Mouse (Mus musculus): ENCODE measurements around the gene Polr3gl. TPM values are rescaled to one million over a fixed set of nuclear protein-coding genes. Genes with fewer than 3 reads are reported as not detected.
A peak's percentile ranks its signal among the peaks of the same experiment; 100 is the strongest.

Polr3gl gene
- polyA plus RNA-seq, 1 experiment from 2014 or later = 12.9 TPM

DNA sequence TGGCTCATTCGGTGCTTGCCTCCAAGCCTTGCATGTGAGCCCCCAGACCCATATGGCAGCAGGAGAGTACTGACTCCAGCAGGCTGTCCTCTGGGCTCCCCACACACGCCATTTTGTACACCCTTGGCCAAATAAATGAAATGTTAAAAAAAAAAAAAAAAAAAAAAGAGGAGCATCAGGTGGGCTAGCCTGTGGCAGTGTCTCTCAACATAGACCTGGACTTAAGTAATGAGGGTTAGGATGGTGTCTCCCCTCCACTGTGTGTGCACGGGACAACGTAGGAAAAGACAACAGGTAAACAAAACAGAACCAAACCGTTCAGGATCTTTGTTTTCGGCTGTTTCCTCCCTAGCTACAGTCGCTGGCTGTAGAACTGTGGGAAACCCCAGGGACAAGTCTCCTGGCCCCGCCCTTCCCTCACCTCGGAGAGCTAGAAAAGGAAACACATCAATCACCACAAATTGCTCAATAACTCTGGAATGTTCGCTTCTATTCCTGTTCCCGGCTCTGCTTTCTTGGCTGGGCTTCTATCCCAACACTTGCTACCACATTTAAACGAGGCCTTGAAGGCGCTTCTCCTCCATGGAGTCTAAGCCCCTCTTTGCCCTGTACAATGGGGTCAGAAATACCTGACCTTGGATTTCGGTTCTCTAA is 17.8 kb downstream of the Polr3gl start:
- no peaks in the 10 kb centered on the region for H3K9me3 ChIP-seq (ENCODE audit: low read length)
- peak; percentile 55 for DNase-seq
- TF ChIP-seq EP300 (IDR thresholded peaks at IDR 0.05; ENCODE audit: low read depth) (0 out of 2 replicates have a peak, but pooled peaks have one; percentile 17), CTCF (IDR thresholded peaks at IDR 0.05; ENCODE audit: low read depth) (no peak)
- H3K36me3 ChIP-seq (replicated peaks; ENCODE audit: insufficient read depth, low read length) = no peaks in the 10 kb centered on the region
- peak overlapping the region; percentile 77 for H3K4me2 ChIP-seq (ENCODE audit: low read depth, low read length)
- peaks cover 52% of the 10 kb centered on the region for H3K4me1 ChIP-seq (ENCODE audit: insufficient read depth)
- H3K27me3 ChIP-seq (ENCODE audit: insufficient read depth, low read length) = no peaks in the 10 kb centered on the region
- WGBS (ENCODE audit: insufficient replicate concordance) = 20% methylated on average over 14 of the region's 14 CpGs
- peak overlapping the region; percentile 92 for H3K27ac ChIP-seq (ENCODE audit: low read depth)
- H3K9ac ChIP-seq (replicated peaks) = peak overlapping the region; percentile 61
- H3K4me3 ChIP-seq (ENCODE audit: low read depth, low read length) = peak overlapping the region; percentile 30
- peak; percentile 30 for ATAC-seq

DNA sequence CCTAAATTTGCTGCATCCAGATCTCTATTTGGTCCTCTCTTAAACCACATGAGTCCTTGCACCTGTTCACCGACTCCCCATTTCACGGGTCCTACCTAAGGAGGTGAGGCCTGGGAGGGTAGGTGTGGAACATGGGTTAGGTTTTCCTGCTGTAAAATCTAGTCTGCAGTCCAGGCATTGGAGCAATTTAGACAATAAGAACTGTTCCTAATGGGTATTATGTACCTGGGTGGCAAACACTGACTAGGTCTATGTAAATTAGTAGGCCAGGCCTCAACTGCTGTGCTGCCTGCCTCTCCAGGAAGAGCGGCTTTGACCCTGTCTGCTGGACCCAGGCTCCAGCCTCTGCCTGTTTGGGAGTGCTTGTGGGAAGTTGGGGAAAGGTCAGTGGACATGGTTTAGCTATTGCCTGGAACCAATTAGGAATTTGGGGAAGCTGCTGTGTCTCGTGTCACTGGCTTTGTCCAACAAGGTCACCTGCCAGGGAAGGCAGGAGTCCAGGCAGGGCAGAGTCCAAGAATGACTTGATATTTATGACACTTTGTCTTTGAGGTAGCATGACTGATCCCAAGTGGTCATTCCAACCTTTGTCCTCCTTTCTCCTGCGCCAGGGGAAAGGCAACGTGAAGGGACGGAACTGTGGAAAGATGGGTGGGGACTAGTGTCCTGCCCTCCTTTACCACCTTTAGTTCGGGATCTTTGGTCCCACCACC is 18.6 kb downstream of the Polr3gl start:
- Histone ChIP-seq H3K27me3 (ENCODE audit: insufficient read depth, low read length) (no peaks in the 10 kb centered on the region), H3K4me2 (ENCODE audit: low read depth, low read length) (peak overlapping the region; percentile 77), H3K36me3 (replicated peaks; ENCODE audit: insufficient read depth, low read length) (no peaks in the 10 kb centered on the region), H3K9me3 (ENCODE audit: low read length) (no peaks in the 10 kb centered on the region), H3K27ac (ENCODE audit: low read depth) (peak overlapping the region; percentile 92), H3K9ac (replicated peaks) (no peak overlapping the region), H3K4me3 (ENCODE audit: low read depth, low read length) (no peak overlapping the region), H3K4me1 (ENCODE audit: insufficient read depth) (peaks cover 58% of the 10 kb centered on the region)
- WGBS (ENCODE audit: insufficient replicate concordance) = 78% methylated on average over 8 of the region's 8 CpGs
- DNase-seq = peak; percentile 49
- peak; percentile 34 for ATAC-seq
- TF ChIP-seq CTCF (IDR thresholded peaks at IDR 0.05; ENCODE audit: low read depth) = no peak
- TF ChIP-seq EP300 (IDR thresholded peaks at IDR 0.05; ENCODE audit: low read depth) = peak; percentile 72; the same call in 1 of the 2 replicates

DNA sequence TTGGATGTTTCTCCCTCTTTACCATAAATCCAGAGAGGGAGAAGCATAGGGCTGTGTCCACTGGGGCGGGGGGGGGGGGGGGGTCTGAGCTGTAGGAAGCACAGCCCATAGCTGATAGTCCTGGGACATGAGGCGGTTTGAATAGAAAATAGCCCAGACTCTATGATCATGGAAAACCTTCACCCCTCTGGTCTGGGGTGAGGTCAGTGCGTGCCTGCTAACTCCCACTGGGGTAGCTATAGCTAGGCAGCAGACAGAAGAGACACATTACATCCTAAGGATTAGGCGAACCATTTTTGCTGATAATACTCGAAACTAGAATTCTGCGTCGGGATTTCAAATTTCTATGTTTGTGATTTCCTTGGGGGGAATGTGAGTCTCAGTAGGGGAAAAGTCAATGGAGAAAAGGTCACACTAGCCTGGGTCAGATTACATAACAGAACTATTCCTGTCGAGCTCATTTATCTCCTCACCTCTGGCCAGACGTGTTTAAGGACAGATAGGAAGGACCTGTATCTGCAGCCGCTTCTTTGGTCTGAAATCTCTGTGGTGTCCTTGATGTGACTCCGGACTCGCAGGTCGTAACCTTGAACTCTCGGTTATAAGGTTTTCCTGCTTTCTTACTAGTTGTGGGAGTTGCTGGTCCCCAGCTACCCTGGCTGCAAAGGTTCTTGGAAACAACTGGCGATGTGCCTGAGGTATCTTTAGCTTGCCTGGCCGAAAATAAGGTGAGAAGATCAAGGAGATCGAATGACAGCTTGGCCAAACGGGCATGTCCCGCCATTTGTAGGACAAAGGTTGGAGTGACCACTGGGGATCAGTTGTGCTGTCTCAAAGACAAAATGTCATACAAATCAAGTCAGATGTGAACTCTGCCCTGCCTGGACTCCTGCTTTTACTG is 20.1 kb downstream of the Polr3gl start:
- Histone ChIP-seq H3K27me3 (ENCODE audit: insufficient read depth, low read length) (no peaks in the 10 kb centered on the region), H3K9ac (replicated peaks) (no peak overlapping the region), H3K36me3 (replicated peaks; ENCODE audit: insufficient read depth, low read length) (no peaks in the 10 kb centered on the region), H3K4me2 (ENCODE audit: low read depth, low read length) (no peak overlapping the region), H3K9me3 (ENCODE audit: low read length) (no peaks in the 10 kb centered on the region), H3K27ac (ENCODE audit: low read depth) (peak overlapping the region; percentile 41), H3K4me3 (ENCODE audit: low read depth, low read length) (no peak overlapping the region), H3K4me1 (ENCODE audit: insufficient read depth) (peaks cover 59% of the 10 kb centered on the region)
- TF ChIP-seq EP300 (IDR thresholded peaks at IDR 0.05; ENCODE audit: low read depth) = peak; percentile 64; the same call in 1 of the 2 replicates
- TF ChIP-seq CTCF (IDR thresholded peaks at IDR 0.05; ENCODE audit: low read depth) = no peak
- DNase-seq (no peak), ATAC-seq (no peak)
- 54% methylated on average over 18 of the region's 19 CpGs for WGBS (ENCODE audit: insufficient replicate concordance)

DNA sequence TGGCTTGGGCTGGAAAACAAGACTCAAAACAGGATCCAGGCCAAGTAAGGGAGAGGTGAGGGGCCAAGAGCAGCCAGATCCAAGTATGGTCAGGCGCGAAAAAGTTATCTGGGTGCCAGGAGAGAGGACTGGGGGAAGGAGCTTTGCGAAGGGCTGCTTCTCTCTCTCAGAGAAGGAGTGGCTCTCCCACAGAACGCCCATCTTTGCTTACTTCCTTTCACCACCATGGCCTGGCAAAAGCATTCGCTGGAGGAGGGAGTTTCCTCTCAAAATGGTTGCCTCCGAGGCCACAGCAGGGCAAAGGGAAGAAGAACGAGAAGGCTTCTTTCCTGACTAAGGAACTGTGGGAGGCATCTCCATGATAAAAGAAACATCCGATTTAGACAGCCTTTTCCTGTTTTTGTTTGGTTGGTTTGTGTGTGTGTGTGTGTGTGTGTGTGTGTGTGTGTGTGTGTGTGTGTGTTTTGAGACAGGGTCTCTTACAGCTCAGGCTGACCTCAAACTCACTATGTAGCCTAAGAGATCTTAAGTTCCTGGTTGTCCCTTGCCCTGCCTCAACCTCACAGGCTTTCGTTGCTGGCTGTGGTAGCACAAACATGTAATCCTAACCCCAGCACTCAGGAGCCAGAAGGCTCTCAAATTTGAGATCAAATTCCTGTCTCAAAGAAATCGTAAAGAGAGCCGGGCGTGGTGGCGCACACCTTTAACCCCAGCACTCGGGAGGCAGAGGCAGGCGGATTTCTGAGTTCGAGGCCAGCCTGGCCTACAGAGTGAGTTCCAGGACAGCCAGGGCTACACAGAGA is 21.9 kb downstream of the Polr3gl start:
- peak; percentile 62 for DNase-seq
- 55% methylated on average over 16 of the region's 16 CpGs for WGBS (ENCODE audit: insufficient replicate concordance)
- H3K4me1 ChIP-seq (ENCODE audit: insufficient read depth) = peaks cover 63% of the 10 kb centered on the region

DNA sequence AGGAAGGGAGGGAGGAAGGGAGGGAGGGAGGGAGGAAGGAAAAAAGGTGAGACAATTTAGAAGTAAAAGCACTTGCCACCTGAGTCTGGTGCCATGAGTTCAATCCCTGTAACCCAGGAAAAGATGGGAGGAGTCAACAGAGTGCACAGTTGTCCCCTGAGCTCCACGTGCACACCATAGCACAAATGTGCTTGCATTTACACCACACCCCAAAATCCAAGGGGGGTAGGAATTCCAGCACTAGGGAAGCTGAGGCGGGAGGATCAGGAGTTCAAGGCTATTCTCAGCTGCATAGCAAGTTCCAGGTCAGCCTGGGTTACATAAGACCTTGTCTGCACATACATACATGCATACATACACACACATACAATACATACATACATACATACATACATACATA is 22.6 kb downstream of the Polr3gl start:
- Histone ChIP-seq H3K27ac (ENCODE audit: low read depth) (peak overlapping the region; percentile 85), H3K9ac (replicated peaks) (no peak overlapping the region), H3K4me1 (ENCODE audit: insufficient read depth) (peaks cover 63% of the 10 kb centered on the region), H3K27me3 (ENCODE audit: insufficient read depth, low read length) (no peaks in the 10 kb centered on the region), H3K4me2 (ENCODE audit: low read depth, low read length) (no peak overlapping the region), H3K4me3 (ENCODE audit: low read depth, low read length) (no peak overlapping the region), H3K9me3 (ENCODE audit: low read length) (no peaks in the 10 kb centered on the region), H3K36me3 (replicated peaks; ENCODE audit: insufficient read depth, low read length) (no peaks in the 10 kb centered on the region)
- TF ChIP-seq CTCF (IDR thresholded peaks at IDR 0.05; ENCODE audit: low read depth) = no peak
- no peak for TF ChIP-seq EP300 (IDR thresholded peaks at IDR 0.05; ENCODE audit: low read depth)
- ATAC-seq (no peak), DNase-seq (no peak)
- WGBS (ENCODE audit: insufficient replicate concordance) = 62% methylated on average over 2 of the region's 2 CpGs

More for the DNA sequence above, 21.9 kb downstream of the Polr3gl start:
- ATAC-seq = peak; percentile 23; the same call in 1 of the 2 replicates
- H3K4me3 ChIP-seq (ENCODE audit: low read depth, low read length) = no peak overlapping the region
- no peak overlapping the region for H3K4me2 ChIP-seq (ENCODE audit: low read depth, low read length)
- H3K27me3 ChIP-seq (ENCODE audit: insufficient read depth, low read length) = no peaks in the 10 kb centered on the region
- no peaks in the 10 kb centered on the region for H3K9me3 ChIP-seq (ENCODE audit: low read length)
- peak overlapping the region; percentile 85 for H3K27ac ChIP-seq (ENCODE audit: low read depth)
- TF ChIP-seq EP300 (IDR thresholded peaks at IDR 0.05; ENCODE audit: low read depth) (peak; percentile 30; the same call in 1 of the 2 replicates), CTCF (IDR thresholded peaks at IDR 0.05; ENCODE audit: low read depth) (no peak)
- no peak overlapping the region for H3K9ac ChIP-seq (replicated peaks)
- no peaks in the 10 kb centered on the region for H3K36me3 ChIP-seq (replicated peaks; ENCODE audit: insufficient read depth, low read length)
